Mouse (Mus musculus) testis, adult 2 months (tissue): ENCODE data around the gene Gm49373.

Source experiments
- CTCF ChIP-seq: fragments of 200-500 bp; IDR thresholded peaks from 2 replicates; pipeline ENCODE4 v1.5.1; 2012; ENCODE audit warnings: low read depth, mild to moderate bottlenecking, inconsistent platforms, low read length, moderate library complexity; ENCODE audit not compliant: control insufficient read depth, insufficient read depth, insufficient replicate concordance
- POLR2A ChIP-seq: fragments of 200-500 bp; IDR thresholded peaks from 2 replicates; pipeline ENCODE4 v1.6.1; 2012; ENCODE audit warnings: low read depth, mild to moderate bottlenecking, inconsistent platforms, low read length, moderate library complexity; ENCODE audit not compliant: control insufficient read depth

DNA sequence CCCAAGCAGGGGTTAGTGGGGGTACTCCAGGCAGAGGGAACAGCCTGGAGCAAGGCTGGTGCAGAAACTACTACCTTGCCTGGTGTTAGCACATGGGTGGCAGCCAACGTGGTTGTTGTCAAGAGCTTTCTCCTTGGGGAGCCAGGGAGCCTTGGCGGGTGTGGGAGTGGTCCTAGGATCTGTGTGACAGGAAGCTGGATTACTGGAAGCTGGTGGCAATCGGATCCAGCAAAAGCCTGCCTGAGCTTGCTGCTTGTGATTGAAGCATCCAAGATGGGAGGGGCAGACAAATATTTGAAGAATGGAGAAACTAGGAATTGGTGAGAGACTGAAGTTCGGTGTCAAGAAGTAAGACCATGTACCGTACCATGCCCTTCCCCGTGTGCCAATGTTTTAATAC lies 50.6 kb downstream of the Gm49373 start:
- TF ChIP-seq CTCF (no peak), POLR2A (no peak)
